Mouse (Mus musculus) c-Kit-positive CD71-positive TER-119-positive erythroid progenitor cells, embryonic 14.5 days (primary cell): ENCODE measurements around the gene Ermard.
"Not testable (repeated sequence)": the region's sequence is repeated elsewhere in the genome, so short reads cannot be mapped to it uniquely, and the experiment has no call there.

Experiments used
- DNase-seq: peaks from one replicate; pipeline ENCODE4 v3.0.0-alpha.2; 2013; ENCODE audit warnings: low spot score

The Ermard gene

DNA sequence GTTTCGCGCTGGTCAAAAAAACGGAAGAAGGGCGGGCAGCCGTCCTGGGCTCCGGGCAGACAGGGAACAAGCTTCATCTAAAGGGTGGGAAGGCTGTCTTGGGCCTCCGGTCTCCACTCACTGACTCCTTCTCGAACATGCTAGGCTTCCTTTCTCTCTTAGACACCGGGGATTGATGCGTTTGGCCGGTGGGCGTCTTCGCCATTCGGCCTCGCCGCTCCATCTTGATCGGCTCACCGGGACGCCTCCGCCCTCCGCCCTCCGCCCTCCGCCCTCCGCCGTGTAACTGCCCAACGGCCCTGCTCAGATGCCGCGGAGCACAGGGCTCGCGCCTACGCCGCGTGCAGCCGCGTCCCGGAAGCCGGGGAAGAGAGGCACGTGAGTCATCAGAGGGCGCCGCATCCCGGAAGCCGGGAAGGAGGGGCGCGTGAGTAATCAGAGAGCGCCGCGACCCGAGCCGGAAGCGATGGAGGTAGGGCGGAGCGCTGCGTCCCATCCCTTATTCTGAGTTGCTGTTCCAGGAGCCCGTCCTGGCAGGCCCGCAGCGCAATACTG lies at the start of gene Ermard, which contains the start of the genes Tcte3 and Gm3448:
Gene Ermard, plus strand, starts transcription at position 34 of the 555 bp plus-strand sequence.
Gene Tcte3, minus strand, starts transcription at position 314 of the 555 bp plus-strand sequence.
Gene Gm3448, minus strand, starts transcription at position 363 of the 555 bp plus-strand sequence.
- DNase-seq = not testable (repeated sequence)

GRCm38 (mm10) chr17:14992522-14993138 lies 48.4 kb upstream of the Ermard start:
- DNase-seq = not testable (repeated sequence)

DNA sequence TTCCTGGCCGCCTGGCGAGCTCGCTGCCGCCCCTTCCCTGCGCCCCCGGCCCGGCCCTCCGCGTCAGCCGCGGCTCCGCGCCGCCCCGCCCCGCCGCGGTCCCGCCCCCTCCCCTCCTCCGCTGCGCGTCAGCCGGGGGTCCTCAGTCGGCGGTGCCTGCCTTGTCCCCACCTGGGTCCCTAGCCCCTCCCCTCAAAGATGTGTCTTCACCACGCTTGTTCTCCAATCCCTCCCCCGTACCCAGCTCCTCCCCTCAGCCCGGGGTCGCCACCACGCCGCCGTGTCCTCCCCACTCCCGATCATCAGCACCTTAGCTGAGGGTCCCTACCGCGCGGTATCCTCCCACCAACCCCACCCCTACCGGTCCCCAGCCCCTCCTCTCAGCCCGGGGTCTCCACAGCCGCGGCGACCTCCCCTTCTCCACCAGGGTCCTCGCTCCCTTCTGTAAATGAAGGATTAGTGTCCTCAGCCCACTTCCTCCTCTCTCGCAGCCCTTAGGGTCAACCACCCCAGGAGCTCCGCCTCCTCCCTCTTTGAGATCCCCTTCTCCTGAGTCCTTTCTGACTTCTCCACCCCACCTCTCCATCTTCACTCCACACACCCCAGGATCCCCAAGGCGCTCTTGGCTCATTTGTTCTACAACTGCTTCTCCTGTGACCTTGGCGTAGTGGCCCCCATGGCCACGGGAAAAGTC lies 47.7 kb upstream of the Ermard start:
- not testable (repeated sequence) for DNase-seq

DNA sequence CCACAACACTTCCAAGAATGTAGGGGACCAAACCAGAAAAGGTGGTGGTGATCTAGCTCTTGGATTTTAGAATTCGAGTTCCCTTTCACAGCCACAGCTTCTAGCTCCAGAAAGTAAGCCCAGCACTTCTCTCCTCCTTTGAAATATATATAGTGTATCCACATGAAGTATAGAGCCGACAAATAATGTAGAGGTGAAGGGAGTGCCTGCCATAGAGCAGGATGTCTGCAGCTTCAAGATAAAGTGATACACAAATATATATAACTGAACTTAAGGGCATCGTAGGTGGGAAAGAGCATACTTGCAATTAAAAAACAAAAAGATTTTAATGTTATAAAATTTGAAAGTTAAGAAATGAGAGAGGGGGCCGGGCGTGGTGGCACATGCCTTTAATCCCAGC lies 46.9 kb upstream of the Ermard start:
- DNase-seq = not testable (repeated sequence)

DNA sequence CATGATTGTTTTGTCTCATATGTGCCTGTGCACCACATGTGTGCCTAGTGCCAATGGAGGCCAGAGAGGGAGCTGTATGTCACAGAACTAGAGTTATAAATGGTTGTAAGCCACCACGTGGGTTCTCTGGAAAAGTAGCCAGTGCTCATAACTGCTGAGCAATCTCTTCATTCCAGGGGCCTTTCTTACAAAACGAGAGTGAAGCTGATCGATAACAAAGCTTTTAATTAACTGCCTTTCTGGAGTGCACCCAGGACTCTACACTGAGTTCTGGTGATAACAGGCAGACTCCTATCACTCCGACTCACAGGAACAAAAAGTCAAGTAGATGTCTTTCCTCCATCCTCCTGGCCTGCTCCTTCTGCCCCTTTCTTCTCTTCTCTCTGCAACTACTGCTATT lies 41.0 kb upstream of the Ermard start:
- not testable (repeated sequence) for DNase-seq

- not testable (repeated sequence) for DNase-seq
Measured at GRCm38 (mm10) chr17:15009088-15009487, 31.9 kb upstream of the Ermard start.

GRCm38 (mm10) chr17:15009706-15010413 lies 31.1 kb upstream of the Ermard start, which contains the start of gene Gm3435:
Gene Gm3435 (plus strand): TSS chr17:15010176.
- DNase-seq = not testable (repeated sequence)

- not testable (repeated sequence) for DNase-seq
Measured at GRCm38 (mm10) chr17:15021503-15022220, 19.3 kb upstream of the Ermard start.

DNA sequence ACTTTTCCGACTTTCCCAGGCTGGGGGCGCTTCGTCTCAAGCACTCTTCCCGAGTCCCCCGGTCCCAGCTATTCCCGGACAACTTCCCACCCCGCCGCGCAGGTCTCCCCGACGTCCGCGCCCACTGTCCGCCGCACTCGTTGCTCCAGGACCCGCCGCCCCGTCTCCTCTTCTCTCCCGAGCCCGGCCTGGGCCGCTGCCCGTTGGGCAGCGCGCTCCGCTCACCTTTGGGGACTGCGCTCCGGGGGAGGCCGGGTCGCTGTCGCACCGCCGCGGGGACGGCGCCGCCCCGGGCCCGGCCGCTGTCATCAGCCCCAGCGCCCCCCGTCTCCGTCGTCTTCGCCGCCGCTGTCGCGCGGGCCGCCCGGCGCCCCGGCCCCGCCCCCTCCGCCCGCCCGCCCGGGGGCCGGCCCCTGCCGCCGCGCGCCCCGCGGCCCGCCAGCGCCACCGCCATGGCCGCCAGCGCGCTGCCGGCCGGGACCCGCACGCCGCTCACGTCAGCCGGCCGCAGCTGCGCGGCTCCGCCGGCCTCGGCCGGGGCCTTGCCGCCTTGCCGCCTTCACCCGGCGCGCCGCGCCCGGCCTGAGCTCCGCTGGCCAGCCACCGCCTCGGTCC lies 17.0 kb upstream of the Ermard start:
- DNase-seq = not testable (repeated sequence)

GRCm38 (mm10) chr17:15024502-15025193 lies 16.4 kb upstream of the Ermard start:
- DNase-seq = not testable (repeated sequence)

GRCm38 (mm10) chr17:15025513-15025912 lies 15.5 kb upstream of the Ermard start:
- DNase-seq = not testable (repeated sequence)

GRCm38 (mm10) chr17:15031414-15031813 lies 9.6 kb upstream of the Ermard start:
- not testable (repeated sequence) for DNase-seq

DNA sequence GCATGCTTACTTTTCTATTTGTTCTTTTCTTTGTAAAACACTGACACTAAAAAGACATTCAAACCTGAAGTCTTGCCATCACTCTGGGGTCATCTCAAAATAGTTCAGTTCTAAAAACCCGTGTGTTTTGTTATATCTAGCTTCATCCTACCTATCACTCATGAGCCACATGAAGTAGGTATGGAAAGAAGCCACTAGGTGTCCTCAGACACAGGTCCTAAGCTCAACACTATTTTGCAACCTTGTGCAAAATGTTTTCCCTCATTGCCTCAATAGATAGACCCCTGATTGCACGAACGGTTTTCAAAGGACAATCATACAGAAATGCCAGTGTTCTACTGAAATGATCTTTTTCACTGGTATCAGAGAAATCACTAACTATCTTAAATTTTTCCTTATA lies 553 bp upstream of the Ermard start:
- DNase-seq = not testable (repeated sequence)

GRCm38 (mm10) chr17:15050338-15050737 lies 9.3 kb downstream of the Ermard start:
- not testable (repeated sequence) for DNase-seq

DNA sequence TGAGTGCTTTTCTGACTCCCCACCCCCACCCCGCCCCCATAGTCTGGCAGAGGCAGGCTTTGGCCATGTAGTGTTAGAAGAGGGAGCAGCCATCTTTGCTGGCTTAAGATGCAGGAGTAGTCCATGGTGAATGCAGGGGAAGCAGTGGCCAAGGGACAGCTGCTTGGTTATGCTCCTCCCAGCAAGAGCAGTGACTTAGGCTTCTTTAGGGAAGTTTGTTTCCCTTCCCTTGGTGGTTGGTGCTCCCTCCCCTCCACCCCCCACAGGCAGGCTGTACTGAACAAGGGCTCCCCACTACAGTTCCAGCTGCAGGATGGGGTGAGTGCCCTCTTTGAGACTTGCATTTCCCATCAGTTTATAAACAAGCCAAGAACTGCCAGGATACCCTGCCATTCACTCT lies 11.8 kb downstream of the Ermard start:
- not testable (repeated sequence) for DNase-seq

- not testable (repeated sequence) for DNase-seq
Measured at GRCm38 (mm10) chr17:15053183-15053828, 12.3 kb downstream of the Ermard start.

- not testable (repeated sequence) for DNase-seq
Measured at GRCm38 (mm10) chr17:15053829-15054200, 12.8 kb downstream of the Ermard start.

DNA sequence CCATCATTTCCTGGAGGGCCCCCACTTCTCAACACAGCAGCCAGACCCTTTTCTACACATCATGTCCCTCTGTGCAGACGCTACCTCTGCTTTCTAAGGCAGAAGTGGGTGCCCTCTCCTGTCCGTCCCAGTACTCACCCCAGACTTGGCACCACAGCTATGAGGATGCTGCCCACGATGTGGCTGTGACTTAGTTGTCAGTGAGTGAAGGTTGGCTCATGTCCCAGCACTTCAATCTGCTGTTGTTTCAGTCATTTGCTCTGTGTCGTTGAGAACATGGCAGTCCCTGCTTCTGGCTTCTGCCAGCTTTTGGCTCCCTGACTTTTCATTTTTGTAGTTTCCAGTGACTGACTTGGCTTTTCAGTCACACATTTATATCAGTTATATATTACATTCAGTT lies 14.9 kb downstream of the Ermard start:
- no peak for DNase-seq

- no peak for DNase-seq
Measured at GRCm38 (mm10) chr17:15058161-15058591, 17.2 kb downstream of the Ermard start.

GRCm38 (mm10) chr17:15059646-15060045 lies 18.6 kb downstream of the Ermard start:
- DNase-seq = no peak
